Mouse (Mus musculus) testis, postnatal 10 days (tissue): ENCODE results near the gene Acsm5.

ENCODE experiments used
- DNase-seq: peaks from one replicate; pipeline ENCODE4 v3.0.0; 2021; ENCODE audit warnings: low spot score

Acsm5 gene

DNA sequence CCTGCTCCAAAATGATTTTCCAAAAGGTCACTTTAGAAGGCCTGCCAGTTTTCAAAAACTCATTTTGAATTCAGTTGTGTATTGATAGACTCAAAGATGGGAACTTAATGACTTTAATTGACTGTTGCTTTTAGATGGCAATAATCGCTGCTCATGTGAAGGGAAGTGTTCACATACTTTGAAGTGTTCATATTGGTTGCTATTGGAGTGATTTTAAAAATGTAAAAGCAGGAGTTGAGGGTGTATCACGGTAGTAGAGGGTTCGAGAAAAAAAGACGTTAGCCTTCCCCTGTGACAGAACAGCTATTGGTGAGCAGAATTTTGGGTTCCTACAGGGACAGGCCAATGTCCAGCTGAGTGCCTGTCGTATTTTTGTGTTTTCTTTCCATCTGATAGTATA, at the start of gene Acsm5:
TSS of gene Acsm5 (plus strand) at position 301 of the 400 bp plus-strand sequence.
- DNase-seq: no peak

DNA sequence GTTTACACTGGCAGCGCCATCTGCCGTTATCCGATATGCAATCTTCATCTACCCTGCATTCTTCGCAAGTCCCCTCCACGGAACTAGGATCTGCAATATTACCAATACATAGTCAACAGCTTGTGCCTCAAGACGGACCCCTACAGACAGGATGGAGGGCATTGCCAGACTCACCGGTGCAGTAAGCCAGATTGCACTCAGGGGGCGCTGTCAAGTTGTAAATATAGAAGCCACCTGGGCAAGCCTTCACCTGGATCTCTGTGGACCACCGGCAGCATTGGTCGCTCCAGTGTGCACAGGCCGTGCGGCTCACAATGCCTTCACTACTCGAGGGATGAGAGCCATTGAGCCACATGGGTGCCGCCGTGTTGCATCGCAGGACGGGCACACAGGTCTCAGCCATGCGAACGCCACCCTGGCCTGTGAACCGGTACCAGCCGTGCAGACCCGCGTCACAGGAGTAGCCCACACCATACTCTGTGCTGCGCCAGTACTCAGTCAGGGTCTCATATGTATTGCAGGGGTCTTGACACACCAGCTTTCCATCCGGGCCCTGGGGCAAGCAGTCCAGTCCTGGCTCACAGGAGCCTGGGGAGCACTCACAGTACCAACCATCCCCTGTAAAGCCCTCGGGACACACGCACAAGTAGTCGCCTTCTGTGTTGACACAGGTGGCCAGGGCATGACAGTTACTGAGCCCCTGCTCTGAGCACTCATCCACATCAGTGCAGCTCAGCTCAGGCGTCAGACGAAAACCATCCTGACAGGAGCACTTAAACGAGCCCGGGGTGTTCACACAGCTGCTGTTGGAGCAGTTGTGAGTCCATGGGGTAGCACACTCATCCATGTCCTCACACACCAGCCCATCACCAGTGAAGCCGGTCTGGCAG, 42.5 kb upstream of the Acsm5 start:
- DNase-seq: no peak

DNA sequence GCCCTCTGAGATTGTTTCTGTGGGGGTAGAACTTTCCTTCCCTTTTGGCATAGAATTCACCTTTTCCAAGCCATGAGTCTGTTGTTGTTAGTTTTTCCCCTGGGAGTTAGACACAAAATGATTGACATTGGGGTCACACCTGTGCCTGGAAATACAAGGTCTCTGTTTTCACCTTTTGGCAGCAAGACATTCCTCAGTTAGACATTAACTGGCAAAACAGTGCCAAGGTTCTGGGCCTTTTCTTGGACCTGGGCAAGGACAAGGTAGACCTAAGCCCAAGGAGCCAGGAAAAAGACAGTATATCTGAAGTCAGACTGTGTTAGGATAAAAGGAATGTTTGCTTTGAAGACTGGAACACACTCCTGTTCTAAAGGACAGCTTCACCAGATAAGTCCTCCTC, 40.0 kb upstream of the Acsm5 start, which contains the start of gene Umod:
TSS of gene Umod (minus strand) at position 27 of the 400 bp plus-strand sequence.
- DNase-seq: no peak

DNA sequence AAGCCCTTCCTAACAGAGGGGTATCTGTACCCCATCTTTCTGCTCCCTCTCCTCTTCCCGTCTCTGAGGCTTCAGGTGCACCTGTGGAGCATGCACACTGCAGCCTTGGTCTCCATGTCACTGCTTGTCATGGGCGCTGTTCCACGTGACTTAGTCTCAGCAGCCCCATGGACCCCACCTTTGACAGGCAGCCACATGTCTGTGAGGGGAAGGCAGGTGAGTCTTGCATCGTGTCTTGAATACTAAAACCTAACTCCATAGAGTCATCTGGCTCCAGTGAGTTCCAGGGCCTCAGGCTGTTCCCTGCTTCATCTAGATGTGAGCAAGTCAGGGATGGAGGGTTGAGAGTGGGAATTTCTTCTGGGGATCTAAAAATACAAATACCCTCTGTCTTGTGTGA, 35.1 kb upstream of the Acsm5 start:
- DNase-seq: no peak

DNA sequence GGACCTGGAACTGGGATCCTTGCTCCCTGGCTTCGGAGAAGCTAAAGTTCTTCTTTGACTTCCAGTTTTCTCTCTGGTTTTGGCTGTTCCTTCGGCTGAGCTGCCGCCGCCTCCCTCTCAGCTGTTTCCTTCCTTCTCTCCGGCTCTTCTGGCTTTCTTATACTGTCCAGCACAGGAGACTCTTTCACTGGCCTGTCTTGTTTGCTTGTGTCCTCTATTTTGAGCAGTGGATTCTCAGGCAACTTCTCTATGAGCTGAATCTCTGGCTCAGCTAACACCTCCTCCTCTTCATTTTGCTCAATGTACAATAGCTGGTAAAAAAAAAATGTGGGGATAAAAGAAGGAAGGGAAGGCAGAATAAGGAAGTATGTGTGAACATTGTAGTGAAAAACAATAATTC, 32.6 kb upstream of the Acsm5 start:
- no peak for DNase-seq

DNA sequence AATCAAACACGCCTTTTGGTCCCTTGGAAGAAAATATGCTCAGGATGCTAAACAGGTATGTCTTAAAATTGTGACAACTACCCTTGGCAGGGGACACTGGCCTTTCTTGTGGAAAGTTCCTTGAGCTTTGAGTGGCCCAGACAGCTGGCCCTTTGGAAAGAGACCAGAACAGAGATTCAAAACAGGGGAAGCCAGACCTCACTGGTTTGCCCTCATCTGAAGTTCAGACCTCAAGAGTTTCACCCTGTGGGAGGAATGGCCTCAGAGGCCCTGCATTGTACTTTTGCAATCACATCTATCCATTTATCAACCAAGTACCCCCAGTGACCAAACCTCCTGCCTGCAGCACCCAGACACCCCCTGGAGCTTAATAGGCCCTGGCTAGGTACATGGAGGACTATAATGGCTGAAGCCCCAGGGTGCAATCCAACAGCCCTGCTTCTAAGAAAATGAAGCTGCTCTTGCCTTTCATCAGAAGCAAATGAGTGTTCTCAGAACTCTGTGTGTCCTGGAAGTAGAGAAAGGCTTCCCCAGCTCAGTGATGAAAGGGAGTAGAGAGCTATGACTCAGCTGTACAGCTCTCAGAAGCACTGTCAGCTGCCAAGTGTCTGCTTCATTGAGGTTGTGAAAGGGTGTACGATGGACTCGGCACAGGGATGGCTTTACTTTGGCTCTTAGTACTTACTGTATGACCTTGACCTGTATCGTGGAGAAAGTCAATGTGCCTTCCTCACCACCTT, 29.1 kb upstream of the Acsm5 start:
- no peak for DNase-seq

DNA sequence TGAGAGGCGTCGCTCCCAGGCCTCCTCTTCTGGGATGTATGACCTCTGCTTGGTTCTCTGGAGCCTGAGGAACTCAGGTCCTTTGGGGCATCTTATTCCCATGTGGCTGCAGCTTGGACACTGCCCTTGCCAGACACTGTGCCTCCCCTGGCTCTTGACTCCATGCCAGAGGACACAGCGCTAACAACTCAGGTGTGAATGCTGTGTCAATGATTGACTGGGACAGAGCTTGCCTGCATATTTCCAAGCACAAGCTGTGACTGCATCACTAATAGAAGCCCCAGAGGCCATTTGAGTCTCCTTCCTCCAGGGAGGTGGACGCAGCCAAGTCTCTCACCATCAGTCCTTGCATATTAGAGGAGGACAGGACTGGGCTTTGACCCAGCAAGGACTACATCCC, 8.1 kb upstream of the Acsm5 start:
- DNase-seq: no peak

DNA sequence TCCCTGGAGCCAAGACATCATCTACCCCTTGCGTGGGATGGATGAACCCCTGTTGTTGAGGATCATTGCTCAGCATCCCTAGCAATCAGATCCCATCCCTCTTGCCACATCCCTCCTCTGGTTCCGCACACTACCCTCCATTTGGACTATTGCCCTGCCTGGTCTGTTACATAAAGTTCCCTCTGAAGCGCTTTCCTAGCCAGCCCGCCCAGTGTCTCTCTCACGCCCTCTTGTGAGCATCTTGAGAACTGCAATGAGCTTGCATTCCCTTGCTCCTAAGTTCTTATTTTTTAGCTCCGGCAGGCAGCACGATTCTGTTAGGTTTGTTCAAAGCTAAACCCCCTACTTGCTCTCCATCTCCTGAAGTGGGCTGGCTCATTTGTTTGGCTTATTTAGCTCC, 6.2 kb upstream of the Acsm5 start:
- DNase-seq: peak; percentile 61

DNA sequence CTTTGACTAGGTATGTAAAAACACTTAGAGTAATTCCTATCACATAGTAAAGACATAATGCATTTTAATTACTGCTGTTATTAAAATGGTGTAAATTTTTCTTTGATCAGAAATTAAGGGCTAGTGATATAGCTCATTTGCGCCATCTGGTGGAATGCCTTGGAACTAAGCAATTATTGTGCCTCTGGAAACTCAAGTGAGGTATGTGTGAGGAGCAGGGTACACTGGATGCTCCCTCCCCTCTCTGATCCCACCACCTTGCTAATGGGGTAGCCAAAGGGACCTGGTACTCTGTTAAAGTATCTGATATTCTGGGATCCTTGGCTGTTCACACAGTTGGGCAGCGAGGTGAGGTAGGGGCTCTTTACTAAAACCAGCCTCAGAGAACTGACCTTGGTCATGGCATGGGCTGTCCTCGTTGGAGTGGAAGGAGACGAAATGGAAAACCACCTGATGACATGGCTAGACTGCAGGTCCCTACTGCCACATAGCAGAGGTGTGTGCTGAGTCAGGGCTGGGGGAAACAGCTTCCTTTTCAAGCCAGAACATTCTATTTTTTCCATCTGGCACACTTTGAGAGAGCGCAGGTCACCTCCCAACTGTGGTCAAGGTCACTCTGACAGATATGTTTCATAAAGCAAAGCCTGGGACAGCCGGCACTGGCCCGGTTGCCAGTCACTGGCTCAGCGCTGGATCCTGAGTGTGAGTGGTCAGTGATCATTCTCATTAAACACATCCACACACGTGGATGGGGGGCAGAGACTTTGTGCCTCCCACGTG, 3.6 kb upstream of the Acsm5 start:
- peak; percentile 75 for DNase-seq

DNA sequence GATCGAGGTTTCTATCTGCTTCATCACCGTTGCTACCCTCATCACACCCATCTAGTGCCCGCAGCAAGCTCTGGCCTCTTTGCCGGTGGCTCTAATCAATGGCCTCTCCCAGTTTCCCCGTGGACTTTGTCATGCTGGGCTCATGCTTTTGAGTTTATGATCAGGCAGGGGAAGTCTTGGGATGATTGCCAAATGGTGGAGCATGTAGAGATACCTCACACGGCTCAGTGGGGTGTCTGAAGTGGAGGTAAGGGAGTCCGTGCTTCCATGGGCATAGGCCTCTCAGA, 3.0 kb upstream of the Acsm5 start:
- no peak for DNase-seq

DNA sequence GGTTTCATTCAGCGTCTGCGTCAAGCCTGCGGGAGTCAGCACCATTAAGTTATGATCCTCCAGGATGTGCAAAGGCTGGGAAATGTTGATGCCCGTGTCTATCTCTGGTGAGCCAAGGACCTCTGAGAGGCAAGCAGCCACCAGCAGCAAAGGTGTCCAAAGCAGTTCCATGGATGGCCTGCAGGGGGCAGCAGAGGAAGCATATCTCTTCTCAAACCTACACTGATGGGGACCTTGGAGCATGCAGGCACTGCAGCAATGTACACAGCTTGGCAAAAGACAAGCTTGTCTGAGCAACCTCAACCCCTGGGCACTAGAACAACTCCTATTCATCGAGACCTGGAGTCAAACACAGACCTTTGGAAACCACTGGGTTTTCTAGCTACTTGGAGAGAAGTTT, 391 bp downstream of the Acsm5 start:
- peak; percentile 86 for DNase-seq

DNA sequence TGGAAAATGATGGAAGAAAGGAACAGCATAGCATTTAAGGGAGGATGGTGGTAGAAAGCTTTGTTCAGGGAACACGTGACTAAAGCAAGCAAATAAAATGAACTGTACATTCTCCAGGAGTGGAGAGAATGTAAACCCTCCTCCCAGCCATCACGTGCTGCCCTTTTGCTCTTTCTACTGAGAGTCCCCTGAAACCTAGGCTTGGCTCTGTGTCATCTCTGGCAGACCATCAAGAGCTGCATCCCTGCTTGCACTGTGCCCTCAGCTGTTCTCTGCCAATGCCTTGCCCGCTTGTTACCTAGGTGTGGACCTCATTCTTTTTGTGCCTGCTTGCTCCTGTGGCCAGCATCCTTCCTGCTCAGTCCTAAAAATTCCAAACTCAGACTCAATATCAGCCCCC, 2.6 kb downstream of the Acsm5 start:
- DNase-seq: no peak

DNA sequence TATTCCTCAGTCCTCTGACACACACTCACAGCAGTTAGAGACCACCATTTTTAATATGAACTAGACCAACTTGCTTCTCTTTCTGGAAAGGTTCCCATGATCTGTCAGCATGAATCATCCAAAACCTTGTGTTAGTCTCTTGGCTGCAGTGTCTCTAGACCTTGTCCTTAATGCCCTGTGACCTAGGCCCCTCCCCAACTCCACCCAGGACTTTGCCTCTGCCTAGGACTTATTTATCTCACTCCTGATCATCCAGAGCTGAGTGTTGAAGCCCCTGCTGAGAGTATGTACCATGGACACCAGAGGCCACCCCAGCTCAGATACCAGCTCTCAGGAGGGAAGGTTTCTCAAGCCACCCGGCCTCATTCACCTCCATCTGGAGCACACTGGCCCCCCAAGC, 3.1 kb downstream of the Acsm5 start:
- no peak for DNase-seq

DNA sequence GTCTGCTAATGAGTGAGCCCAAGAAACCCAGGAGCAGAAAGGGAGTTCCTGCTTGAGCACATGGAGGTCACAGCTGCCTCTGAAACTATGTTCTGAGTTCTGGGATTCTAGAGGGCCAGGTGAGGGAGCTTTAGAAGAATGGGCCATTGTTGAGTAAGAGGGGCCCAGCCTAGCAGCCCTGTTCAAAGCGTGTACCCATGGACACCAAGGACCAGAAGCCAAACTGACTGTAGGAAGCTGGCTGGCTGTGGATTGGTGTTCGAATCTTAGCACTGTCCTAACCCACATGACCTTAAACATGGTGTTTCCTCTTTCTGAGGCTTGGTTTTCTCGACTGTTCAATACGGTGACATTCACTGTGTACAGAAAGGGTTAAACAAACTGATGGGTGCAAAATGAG, 4.1 kb downstream of the Acsm5 start, which contains the start of gene Pdilt:
TSS of gene Pdilt (minus strand) at position 101 of the 400 bp plus-strand sequence.
- no peak for DNase-seq

DNA sequence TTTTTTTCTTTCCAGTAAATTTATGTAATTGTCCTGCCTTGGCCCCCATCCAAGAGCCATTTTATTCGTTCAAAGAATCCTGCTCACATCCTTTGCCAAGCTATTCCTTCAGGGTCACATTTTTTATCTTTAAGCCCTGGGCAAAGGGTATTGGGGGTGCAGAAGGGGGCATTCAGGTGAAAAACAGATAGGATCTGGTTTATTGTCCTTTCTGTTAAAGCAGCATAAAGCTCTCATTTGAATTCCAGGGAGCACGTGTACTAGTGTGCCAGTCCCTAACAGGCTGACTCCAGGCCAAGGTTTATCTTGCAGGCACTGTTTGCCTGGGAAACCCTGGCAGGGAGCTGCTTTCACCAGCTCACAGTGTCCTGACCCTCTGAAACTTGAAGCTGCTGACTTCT, 6.6 kb downstream of the Acsm5 start:
- DNase-seq: no peak

DNA sequence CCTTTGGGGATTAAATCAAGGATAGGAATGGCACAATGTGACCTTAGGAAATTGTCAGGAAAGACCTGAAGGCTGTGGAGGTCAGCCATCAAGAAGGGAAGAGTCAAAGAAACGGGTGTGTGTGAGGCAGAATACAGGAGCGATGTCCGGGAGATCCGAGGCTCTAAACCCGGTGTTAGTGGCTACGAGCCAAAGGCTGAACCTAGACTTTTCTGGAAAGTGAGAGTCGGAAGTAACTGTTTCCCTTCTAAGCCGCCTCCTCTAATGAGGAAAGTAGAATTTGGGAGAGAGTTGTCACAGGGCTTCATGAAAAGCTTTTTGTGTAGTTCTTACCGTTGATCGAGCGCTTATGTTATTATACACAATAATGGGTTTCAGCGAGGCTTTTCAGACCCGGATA, 7.2 kb downstream of the Acsm5 start:
- no peak for DNase-seq

DNA sequence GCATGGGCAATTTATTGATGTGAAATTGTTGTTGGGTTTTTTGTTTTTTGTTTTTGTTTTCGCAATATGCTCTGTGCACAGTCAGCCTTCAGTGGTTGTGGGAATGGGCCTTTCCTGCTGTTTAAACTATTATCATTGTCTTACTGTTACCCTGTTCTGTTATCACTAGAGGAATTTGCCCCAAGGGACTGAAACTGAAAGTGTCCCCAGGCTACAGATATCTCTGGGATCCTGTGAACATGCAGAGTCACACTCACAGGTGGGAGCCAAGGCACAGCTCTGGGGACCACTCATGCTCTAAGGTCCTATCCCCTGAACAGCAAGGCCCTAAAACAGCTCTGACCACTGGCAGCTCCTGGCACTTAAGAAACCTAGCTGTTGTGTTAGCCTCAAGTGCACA, 7.9 kb downstream of the Acsm5 start:
- no peak for DNase-seq

DNA sequence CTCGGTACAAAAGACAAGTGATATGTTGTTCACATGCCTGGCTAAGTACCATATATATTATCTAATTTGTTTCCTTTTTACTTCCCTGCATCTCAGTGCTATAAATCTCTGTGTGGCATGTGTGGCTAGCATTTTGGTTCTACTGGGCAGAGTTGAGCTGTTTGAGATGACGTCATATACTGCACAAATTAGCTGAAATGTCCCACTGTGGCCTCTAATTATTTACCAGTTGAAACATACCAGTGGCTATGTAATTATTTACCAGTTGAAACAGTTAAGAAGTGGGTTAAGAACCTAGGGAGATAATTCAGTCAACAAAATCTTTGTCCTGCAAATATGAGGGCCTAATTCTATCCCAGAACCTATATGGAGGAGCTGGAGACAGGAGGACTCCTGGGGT, 8.3 kb downstream of the Acsm5 start:
- DNase-seq: no peak

DNA sequence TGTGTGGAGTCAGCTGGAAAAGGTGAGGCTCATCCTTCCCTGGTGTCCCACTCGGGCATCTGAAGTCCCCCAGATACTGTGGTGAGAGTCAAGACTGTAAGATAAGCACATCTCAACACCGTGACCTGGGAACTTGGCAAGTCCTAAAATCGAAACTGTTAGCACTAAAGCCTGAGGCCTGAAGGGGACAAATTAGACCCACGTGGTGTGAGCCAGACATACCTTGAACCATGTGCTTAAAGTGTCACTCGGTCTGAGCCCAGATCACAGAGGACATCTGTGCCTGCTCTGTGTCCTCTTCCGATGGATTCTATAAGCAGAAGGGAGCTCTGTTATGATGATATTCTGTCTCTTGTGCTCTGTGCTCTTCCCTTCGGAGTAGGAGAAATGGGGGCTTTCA, 9.4 kb downstream of the Acsm5 start:
- DNase-seq: no peak

DNA sequence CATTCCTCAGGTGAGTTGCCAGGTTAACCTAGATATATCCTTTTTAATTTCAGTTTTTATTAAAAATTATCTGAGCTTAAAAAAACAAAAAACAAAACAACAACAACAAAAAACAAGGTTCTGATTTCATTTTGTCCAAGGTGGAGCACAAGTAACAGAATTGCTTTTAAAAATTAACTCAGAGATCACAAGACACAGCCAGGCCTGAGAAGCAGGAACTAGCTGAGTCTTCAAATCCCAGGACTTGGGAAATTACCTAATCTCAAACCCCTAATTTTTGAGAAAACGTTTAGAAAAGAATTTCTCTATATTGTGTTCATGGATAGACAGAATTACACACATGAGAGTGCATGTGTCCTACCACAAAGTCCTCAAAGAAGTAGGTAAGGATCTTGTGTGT, 13.7 kb downstream of the Acsm5 start:
- DNase-seq: no peak

DNA sequence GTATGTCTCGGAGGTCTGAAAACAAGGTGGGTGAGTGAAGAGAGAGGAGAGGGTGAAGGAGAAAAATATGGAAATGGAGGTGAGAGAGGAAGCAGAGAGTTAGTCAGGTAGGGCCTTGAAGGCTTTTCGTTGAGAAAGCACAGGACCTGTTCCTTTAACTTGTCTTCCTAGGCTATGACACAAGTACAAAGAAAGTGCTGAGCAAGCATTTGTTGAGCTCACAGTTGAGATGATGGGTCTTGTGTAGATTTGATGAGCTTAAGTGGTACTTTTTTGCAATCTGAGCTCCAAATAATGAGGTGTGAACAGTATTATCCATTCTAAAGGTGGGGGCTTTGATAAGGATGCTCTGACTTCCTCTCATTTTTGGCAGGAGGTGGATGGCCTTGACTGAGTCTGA, 15.1 kb downstream of the Acsm5 start:
- no peak for DNase-seq

DNA sequence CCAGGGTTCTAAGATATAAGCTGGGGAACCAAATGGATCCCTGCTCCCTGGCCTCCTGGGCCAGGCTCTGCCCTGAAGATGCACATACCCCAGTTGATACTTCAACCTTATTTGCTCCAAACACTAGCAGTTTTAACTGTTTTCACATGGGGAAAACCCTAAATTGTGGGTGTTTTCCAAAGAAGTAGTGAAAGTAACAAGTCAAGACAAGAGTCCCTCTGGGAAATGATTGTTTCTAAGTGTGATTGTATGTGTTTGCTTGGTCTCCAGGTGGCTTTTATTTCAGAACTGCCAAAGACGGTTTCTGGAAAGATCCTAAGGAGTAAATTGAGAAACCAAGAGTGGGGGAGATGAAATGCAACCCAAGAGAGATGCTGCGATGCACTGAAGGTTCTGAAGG, 23.2 kb downstream of the Acsm5 start:
- DNase-seq: no peak

DNA sequence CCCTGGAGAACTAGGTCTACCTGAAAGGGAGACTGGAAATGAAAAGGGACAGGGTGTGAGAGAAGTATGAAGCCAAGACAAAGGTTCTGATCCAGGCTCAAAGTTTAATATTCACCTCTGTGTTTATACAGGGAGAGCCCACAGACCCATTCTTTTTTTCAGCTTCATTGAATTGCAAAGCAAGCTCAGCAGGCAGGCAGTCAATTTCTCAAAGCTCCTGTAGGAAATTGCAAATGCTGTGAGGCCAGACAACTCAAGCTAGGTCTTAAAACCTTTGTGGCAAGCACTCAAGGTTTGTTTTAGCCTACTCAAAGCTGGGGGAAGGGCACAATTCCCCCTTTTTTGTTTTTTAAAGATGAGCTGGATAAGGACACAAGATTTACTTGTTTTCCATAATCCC, 26.3 kb downstream of the Acsm5 start:
- no peak for DNase-seq
